Mouse (Mus musculus): ENCODE results near the gene Cd164l2.

- TF ChIP-seq POLR2A (IDR thresholded peaks at IDR 0.05; ENCODE audit: borderline replicate concordance, control insufficient read depth, low read depth, low read length) (no peak), CTCF (IDR thresholded peaks at IDR 0.05; ENCODE audit: control insufficient read depth, insufficient read depth, low read length) (no peak)
These were observed 45.2 kb upstream of the Cd164l2 start for GRCm38 (mm10) chr4:133166773-133167172.

Measured in bone marrow, adult 2 months (tissue).